Mouse (Mus musculus) cortical plate, adult 2 months (tissue): ENCODE results near the gene Dnaic2.

ENCODE experiments used
- CTCF ChIP-seq: fragments of 200-500 bp; IDR thresholded peaks from 2 replicates; pipeline ENCODE4 v1.5.1; 2011; ENCODE audit warnings: mild to moderate bottlenecking, control low read depth, low read length; ENCODE audit not compliant: insufficient read depth; ENCODE audit errors: extremely low read depth
- POLR2A ChIP-seq: fragments of 200-500 bp; IDR thresholded peaks from 2 replicates; pipeline ENCODE4 v1.6.1; 2011; ENCODE audit warnings: mild to moderate bottlenecking, low read length, control low read depth; ENCODE audit not compliant: insufficient read depth; ENCODE audit errors: extremely low read depth

DNA sequence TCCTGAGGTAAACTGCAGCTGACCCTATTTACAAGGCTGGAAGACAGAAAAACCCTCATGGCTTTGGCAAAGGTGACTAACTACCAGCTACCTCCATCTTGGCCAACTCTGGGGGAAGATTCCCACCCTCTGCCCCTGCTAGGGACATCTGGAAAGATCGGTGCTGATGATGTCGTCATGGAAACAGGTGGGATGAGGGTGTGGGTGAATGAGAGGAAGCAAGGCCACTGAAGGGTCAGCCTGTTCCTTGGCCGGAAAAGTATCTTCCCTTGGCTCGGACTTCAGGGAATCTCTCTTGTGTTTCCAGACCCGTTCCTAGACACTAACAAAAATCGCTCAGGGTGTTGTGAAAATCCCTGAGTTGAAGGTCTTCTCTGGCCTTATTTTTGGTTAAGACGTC lies 11.7 kb upstream of the Dnaic2 start:
- no peak for TF ChIP-seq POLR2A
- TF ChIP-seq CTCF: no peak
